Mouse (Mus musculus): ENCODE data around the gene Msln.

GRCm38 (mm10) chr17:25757691-25758090 lies 3.5 kb upstream of the Msln start:
- TF ChIP-seq CTCF (IDR thresholded peaks at IDR 0.05; ENCODE audit: borderline replicate concordance, control insufficient read depth, extremely low read depth, insufficient read depth, low read length, poor library complexity) (no peak), POLR2A (IDR thresholded peaks at IDR 0.05; ENCODE audit: control insufficient read depth, extremely low read depth, insufficient read depth, low read length, poor library complexity) (no peak)
